Mouse (Mus musculus): ENCODE data around the gene Arpc2. TPM values are rescaled to one million over a fixed set of nuclear protein-coding genes. Genes with fewer than 3 reads are reported as not detected.

The Arpc2 gene
- total and polyA plus RNA-seq, 3 experiments: 716 to 876 (median 746) TPM

- H3K9me3 ChIP-seq (replicated peaks): no peaks in the 10 kb centered on the region
- TF ChIP-seq CTCF (IDR thresholded peaks at IDR 0.05; ENCODE audit: low read depth, low read length): no peak
- no peak for TF ChIP-seq TAL1 (conservative IDR thresholded peaks at IDR 0.05; ENCODE audit: low read depth, low read length)
- TF ChIP-seq GATA1 (IDR thresholded peaks at IDR 0.05; ENCODE audit: borderline replicate concordance, low read length): no peak
- TF ChIP-seq GATA2 (IDR thresholded peaks at IDR 0.05; ENCODE audit: borderline replicate concordance, low read depth, low read length): no peak
- no peak for TF ChIP-seq POLR2AphosphoS5 (IDR thresholded peaks at IDR 0.05; ENCODE audit: insufficient replicate concordance, low read depth, low read length)
- DNase-seq (ENCODE audit: low spot score) (no peak), ATAC-seq (ENCODE audit: extremely low read depth, insufficient number of reproducible peaks, low FRiP score, poor library complexity, severe bottlenecking) (no peak)
- H3K36me3 ChIP-seq (replicated peaks): peaks cover 70% of the 10 kb centered on the region
- H3K4me3 ChIP-seq (ENCODE audit: low read depth, low read length): no peak overlapping the region
- peaks cover 46% of the 10 kb centered on the region for H3K4me1 ChIP-seq (ENCODE audit: insufficient read depth, low read depth, low read length)
- no peaks in the 10 kb centered on the region for H3K27me3 ChIP-seq (ENCODE audit: insufficient read depth, low read length)
Observed at GRCm38 (mm10) chr1:74288327-74288726, 52.4 kb downstream of the Arpc2 start.

GRCm38 (mm10) chr1:74289248-74289647, 53.4 kb downstream of the Arpc2 start:
- Histone ChIP-seq H3K4me3 (ENCODE audit: low read depth, low read length) (no peak overlapping the region), H3K9me3 (replicated peaks) (no peaks in the 10 kb centered on the region), H3K36me3 (replicated peaks) (peaks cover 76% of the 10 kb centered on the region), H3K4me1 (ENCODE audit: insufficient read depth, low read depth, low read length) (peaks cover 41% of the 10 kb centered on the region), H3K27me3 (ENCODE audit: insufficient read depth, low read length) (no peaks in the 10 kb centered on the region)
- DNase-seq (ENCODE audit: low spot score) (no peak), ATAC-seq (ENCODE audit: extremely low read depth, insufficient number of reproducible peaks, low FRiP score, poor library complexity, severe bottlenecking) (no peak)
- no peak for TF ChIP-seq GATA2 (IDR thresholded peaks at IDR 0.05; ENCODE audit: borderline replicate concordance, low read depth, low read length)

- Histone ChIP-seq H3K4me3 (ENCODE audit: low read depth, low read length) (no peak overlapping the region), H3K9me3 (replicated peaks) (no peaks in the 10 kb centered on the region), H3K27me3 (ENCODE audit: insufficient read depth, low read length) (no peaks in the 10 kb centered on the region), H3K36me3 (replicated peaks) (peaks cover 79% of the 10 kb centered on the region), H3K4me1 (ENCODE audit: insufficient read depth, low read depth, low read length) (peaks cover 42% of the 10 kb centered on the region)
- no peak for ATAC-seq (ENCODE audit: extremely low read depth, insufficient number of reproducible peaks, low FRiP score, poor library complexity, severe bottlenecking)
- no peak for DNase-seq (ENCODE audit: low spot score)
- TF ChIP-seq TAL1 (conservative IDR thresholded peaks at IDR 0.05; ENCODE audit: low read depth, low read length): no peak
- no peak for TF ChIP-seq GATA1 (IDR thresholded peaks at IDR 0.05; ENCODE audit: borderline replicate concordance, low read length)
- no peak for TF ChIP-seq GATA2 (IDR thresholded peaks at IDR 0.05; ENCODE audit: borderline replicate concordance, low read depth, low read length)
- TF ChIP-seq CTCF (IDR thresholded peaks at IDR 0.05; ENCODE audit: low read depth, low read length): no peak
- no peak for TF ChIP-seq POLR2AphosphoS5 (IDR thresholded peaks at IDR 0.05; ENCODE audit: insufficient replicate concordance, low read depth, low read length)
Observed at GRCm38 (mm10) chr1:74289740-74290139, 53.9 kb downstream of the Arpc2 start.

GRCm38 (mm10) chr1:74290141-74290540, 54.3 kb downstream of the Arpc2 start:
- DNase-seq (ENCODE audit: low spot score) (no peak), ATAC-seq (ENCODE audit: extremely low read depth, insufficient number of reproducible peaks, low FRiP score, poor library complexity, severe bottlenecking) (no peak)
- H3K4me1 ChIP-seq (ENCODE audit: insufficient read depth, low read depth, low read length): peaks cover 45% of the 10 kb centered on the region
- peaks cover 83% of the 10 kb centered on the region for H3K36me3 ChIP-seq (replicated peaks)
- no peak for TF ChIP-seq GATA2 (IDR thresholded peaks at IDR 0.05; ENCODE audit: borderline replicate concordance, low read depth, low read length)
- no peaks in the 10 kb centered on the region for H3K9me3 ChIP-seq (replicated peaks)
- H3K4me3 ChIP-seq (ENCODE audit: low read depth, low read length): no peak overlapping the region
- H3K27me3 ChIP-seq (ENCODE audit: insufficient read depth, low read length): no peaks in the 10 kb centered on the region

GRCm38 (mm10) chr1:74292331-74293020, 56.6 kb downstream of the Arpc2 start:
- H3K9me3 ChIP-seq (replicated peaks): no peaks in the 10 kb centered on the region
- peaks cover 52% of the 10 kb centered on the region for H3K4me1 ChIP-seq (ENCODE audit: insufficient read depth, low read depth, low read length)
- no peaks in the 10 kb centered on the region for H3K27me3 ChIP-seq (ENCODE audit: insufficient read depth, low read length)
- H3K4me3 ChIP-seq (ENCODE audit: low read depth, low read length): no peak overlapping the region
- TF ChIP-seq GATA1 (IDR thresholded peaks at IDR 0.05; ENCODE audit: borderline replicate concordance, low read length): no peak
- no peak for TF ChIP-seq CTCF (IDR thresholded peaks at IDR 0.05; ENCODE audit: low read depth, low read length)
- no peak for TF ChIP-seq TAL1 (conservative IDR thresholded peaks at IDR 0.05; ENCODE audit: low read depth, low read length)
- TF ChIP-seq POLR2AphosphoS5 (IDR thresholded peaks at IDR 0.05; ENCODE audit: insufficient replicate concordance, low read depth, low read length): no peak
- no peak for TF ChIP-seq GATA2 (IDR thresholded peaks at IDR 0.05; ENCODE audit: borderline replicate concordance, low read depth, low read length)
- ATAC-seq (ENCODE audit: extremely low read depth, insufficient number of reproducible peaks, low FRiP score, poor library complexity, severe bottlenecking): no peak
- H3K36me3 ChIP-seq (replicated peaks): peaks cover 92% of the 10 kb centered on the region
- DNase-seq (ENCODE audit: low spot score): no peak

GRCm38 (mm10) chr1:74293306-74293960, 57.5 kb downstream of the Arpc2 start:
- peaks cover 94% of the 10 kb centered on the region for H3K36me3 ChIP-seq (replicated peaks)
- no peaks in the 10 kb centered on the region for H3K27me3 ChIP-seq (ENCODE audit: insufficient read depth, low read length)
- no peak for DNase-seq (ENCODE audit: low spot score)
- ATAC-seq (ENCODE audit: extremely low read depth, insufficient number of reproducible peaks, low FRiP score, poor library complexity, severe bottlenecking): no peak
- no peak overlapping the region for H3K4me3 ChIP-seq (ENCODE audit: low read depth, low read length)
- H3K4me1 ChIP-seq (ENCODE audit: insufficient read depth, low read depth, low read length): peaks cover 58% of the 10 kb centered on the region
- no peaks in the 10 kb centered on the region for H3K9me3 ChIP-seq (replicated peaks)
- no peak for TF ChIP-seq GATA1 (IDR thresholded peaks at IDR 0.05; ENCODE audit: borderline replicate concordance, low read length)
- TF ChIP-seq GATA2 (IDR thresholded peaks at IDR 0.05; ENCODE audit: borderline replicate concordance, low read depth, low read length): no peak
- TF ChIP-seq TAL1 (conservative IDR thresholded peaks at IDR 0.05; ENCODE audit: low read depth, low read length): no peak
- TF ChIP-seq POLR2AphosphoS5 (IDR thresholded peaks at IDR 0.05; ENCODE audit: insufficient replicate concordance, low read depth, low read length): no peak
- TF ChIP-seq CTCF (IDR thresholded peaks at IDR 0.05; ENCODE audit: low read depth, low read length): no peak
